Mouse (Mus musculus) gastrocnemius, adult 8-10 months (tissue): Measurements from ENCODE around the gene Rims4. TPM values are rescaled to one million over a fixed set of nuclear protein-coding genes. Genes with fewer than 3 reads are reported as not detected.

Experiments
- DNase-seq, 2 experiments: peaks; one replicate each; pipeline ENCODE4 v3.0.0; 2022; ENCODE audit warnings: low spot score in 2 of 2
- total RNA-seq, 4 experiments: library from RNA; stranded (reverse); gene quantifications; 2 replicates each; pipeline ENCODE4 v1.2.4; 2022

Gene Rims4
- total RNA-seq, 4 experiments from 2014 or later, result 1.5 to 2.5 (median 1.6) TPM

DNA sequence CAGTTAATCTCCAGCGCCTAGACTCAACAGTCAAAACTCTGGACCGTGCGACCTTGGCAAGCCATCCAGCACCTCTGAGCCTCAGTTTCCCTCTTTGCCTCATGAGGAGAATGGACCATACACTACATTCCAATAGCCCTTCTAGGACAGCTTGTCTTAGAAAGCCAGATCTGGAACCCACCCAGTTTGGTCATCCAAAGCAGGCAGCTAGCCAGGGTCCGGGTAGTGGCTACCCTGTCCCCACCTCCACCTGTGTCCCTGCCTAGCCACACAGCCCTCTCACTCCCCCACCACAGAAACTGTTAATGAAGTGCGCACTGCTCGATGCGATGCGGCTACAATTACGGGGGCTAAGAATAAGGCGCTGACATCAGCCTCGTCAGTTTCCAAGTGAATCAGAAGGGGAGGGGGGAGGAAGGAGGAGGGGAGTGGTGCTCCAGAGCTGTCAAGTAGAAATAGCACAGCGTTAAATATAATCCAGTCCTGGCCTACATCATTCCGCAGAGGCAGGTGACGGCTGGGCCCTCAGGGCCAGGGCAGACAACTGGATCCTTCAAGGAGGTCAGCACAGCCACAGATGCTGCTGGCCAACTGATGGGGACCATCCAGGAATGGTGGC is 6.5 kb downstream of the Rims4 start:
- DNase-seq, result peak; percentile 33 to 72

DNA sequence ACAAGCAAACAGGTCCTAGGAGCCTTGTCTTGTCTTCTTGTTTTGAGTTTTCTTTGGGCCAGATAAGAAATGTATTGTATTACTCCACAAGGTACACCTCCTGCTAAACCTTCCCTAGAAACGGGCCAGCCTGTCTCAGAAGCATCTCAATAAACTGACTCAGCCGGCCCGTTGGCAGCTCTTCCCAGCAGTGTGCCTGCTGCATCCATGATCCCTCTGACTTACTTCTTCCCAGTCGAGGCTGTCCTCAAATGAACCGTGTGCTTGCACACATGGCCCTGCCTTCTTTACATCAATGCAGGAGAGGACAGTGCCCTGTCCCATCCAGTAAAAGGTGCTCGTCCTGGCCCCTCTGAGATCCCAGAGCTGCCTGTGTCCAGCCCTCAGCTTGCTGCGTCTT is 8.9 kb downstream of the Rims4 start:
- DNase-seq, result no peak

- DNase-seq, result no peak
Measured at GRCm38 (mm10) chr2:163907131-163907530, 11.4 kb downstream of the Rims4 start.

DNA sequence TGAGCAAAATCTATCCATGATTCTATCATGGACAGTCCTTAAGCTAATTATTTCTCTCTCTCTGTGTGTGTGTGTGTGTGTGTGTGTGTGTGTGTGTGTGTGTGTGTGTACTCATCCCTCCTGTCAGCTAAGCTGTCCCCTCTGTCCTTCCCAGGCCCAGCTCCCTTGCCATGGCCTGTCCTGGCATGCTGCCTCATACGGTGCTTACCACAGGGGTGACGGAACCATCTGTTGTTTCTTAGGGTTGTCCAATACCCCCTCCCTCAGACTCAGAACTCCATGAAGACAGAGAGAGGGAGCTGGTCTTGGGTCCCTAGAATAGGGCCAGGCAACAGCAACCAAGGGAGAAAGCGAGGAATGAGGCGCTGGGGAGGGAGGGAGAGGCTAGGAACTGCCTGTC is 14.2 kb downstream of the Rims4 start:
- no peak for DNase-seq

GRCm38 (mm10) chr2:163903461-163903860 is 15.0 kb downstream of the Rims4 start:
- DNase-seq, result peak in 1 of 2 experiments; percentile 11

DNA sequence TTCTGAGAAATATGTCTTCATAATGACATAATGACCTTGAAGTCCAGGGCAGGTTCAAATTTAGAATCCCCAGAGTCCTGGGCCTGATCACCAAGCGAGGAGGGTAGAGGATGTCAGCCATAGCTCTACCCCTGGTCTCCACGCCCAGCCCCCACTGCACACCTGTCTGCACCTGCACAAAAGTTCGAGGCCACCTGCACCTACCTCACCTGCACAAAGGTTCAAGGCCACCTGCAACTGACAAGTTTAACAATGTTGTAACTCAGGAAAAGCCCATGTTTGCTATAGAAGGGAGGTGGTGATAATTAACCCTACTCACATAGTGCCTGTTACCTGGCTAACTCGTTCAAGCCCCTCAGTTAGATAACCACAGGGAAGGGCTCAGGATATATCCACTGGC is 16.0 kb downstream of the Rims4 start:
- DNase-seq, result no peak

DNA sequence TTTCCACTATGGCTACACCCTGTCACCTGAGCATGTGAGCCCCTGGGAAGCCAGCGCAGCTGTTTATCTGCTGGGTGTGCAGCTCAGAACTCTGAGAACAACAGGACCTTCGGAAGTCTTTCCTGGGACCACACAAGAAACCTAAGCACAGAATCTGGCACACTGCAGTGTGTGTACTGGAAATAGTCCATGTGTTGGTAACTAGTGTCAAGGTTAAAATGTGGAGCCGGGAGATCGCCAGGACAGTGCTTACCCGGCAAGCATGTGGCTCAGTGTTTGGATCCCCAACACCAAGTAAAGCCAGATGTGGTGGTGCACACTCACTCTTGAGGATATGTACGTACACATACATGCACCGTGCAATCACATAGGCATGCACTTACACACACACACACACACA is 17.4 kb downstream of the Rims4 start:
- DNase-seq, result no peak

GRCm38 (mm10) chr2:163899910-163900411 is 18.5 kb downstream of the Rims4 start:
- DNase-seq, result no peak

- DNase-seq, result peak in 1 of 2 experiments; percentile 16
Measured at GRCm38 (mm10) chr2:163897988-163898535, 20.4 kb downstream of the Rims4 start.

DNA sequence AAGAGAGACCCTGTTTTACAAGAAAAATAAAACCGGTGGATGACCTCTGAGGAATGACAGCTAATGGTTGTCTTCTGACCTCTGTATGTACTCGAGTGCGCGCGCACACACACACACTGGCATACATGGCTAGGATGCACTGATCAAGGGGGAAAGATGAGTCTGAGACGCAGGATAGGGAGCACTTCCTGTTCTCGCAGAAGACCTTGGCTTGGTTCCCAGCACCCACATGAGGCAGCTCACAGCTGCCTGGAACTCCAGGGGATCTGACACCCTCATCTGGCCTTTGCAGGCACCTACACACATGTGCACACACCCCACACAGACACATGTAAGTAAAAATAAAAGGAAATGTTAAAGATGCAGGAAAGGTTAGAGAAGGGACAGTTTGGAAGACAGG is 21.5 kb downstream of the Rims4 start:
- no peak for DNase-seq

GRCm38 (mm10) chr2:163895156-163895555 is 23.3 kb downstream of the Rims4 start:
- no peak for DNase-seq

GRCm38 (mm10) chr2:163893446-163894370 is 24.8 kb downstream of the Rims4 start:
- DNase-seq, result no peak

- DNase-seq, result no peak
Measured at GRCm38 (mm10) chr2:163891271-163891670, 27.2 kb downstream of the Rims4 start.

GRCm38 (mm10) chr2:163890586-163890985 is 27.9 kb downstream of the Rims4 start:
- DNase-seq, result no peak

- DNase-seq, result no peak
Measured at GRCm38 (mm10) chr2:163889411-163889810, 29.1 kb downstream of the Rims4 start.

DNA sequence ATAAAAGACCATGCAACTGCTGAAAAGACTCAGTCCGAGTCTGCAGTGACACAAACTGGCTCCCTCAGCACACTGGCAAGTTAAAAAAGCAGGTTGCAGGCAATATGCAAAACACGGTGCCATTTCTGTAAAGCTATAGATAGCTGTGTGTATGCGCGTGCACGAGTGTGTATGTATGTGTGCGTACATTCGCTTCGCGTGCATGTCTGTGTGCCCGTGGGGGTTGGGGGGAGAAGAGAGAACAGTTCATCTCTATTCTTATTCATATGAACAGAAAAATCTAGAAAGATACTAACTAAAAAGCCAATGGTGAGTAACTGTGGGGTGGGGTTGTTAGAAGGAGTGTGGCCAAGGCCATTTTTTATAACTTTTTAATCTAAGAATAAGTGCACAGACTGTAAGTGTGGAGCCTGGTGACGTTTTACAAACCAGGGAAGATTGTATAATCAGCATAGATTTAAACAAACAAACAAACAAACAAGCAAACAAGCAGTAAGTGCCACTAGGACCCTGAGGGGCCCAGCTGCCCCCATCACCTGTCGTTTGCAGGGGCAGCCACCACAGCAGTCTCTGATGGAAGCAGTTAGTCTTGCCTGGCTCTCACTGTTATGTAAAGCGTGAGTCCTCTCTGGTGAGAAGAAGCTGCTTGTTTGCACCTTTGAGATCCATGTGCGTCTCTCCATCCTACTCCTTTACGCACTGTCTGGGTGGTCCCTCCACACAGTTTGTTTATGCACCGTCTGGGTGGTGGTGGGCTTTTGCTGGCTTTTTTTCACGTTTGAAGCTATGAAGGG is 35.4 kb downstream of the Rims4 start:
- DNase-seq, result no peak

GRCm38 (mm10) chr2:163880891-163881290 is 37.6 kb downstream of the Rims4 start:
- DNase-seq, result peak; percentile 35 to 36

DNA sequence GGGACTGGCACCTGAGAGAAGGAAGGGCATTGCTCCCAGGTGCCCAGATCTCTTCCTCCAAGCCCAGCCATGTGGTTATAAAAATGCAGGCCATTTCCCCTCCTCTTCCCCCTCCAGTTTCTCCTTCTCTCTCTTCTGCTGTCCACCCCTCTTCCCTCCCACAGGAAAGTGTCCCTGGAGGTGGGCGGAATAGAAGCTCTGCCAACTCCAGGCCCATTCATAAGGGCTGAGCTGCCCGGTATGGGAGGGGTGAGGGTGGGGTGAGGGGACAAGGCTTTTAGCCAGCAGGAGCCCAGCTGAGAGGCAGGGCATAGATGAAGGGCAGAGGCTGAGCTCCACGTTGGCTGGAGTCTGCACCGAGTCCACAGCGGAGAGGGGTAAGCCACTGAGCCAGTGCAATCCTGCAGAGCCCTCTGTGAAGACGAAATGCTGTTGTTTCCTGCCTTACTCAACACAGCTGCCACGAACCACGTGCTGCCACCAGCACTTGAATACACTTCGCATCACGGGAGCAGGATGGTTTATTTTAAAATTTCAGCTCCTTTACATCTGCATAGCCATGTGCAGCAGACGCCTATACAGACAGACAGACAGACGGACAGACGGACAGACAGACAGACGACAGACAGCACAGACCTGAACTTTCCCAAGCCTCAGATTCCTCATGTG is 41.5 kb downstream of the Rims4 start:
- no peak for DNase-seq

DNA sequence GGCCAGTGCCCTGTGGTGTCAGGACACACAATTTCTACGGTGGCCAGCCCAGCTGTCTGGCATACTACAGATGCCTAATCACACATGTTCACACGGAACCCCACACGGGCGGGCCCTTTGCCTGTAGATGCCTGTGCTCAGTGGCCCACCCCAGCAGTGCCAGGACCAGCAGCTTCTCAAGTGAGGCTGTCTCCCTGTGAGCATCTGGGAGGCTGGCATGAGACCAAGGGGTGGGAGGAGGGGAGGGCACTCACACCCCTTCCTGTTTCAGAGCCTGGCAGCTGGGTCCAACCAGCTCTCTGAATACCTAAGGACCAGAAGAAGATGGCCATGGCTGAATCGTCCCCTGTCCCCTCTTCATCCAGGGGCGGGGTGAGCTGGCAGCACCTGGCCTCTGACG is 43.0 kb downstream of the Rims4 start:
- DNase-seq, result no peak

DNA sequence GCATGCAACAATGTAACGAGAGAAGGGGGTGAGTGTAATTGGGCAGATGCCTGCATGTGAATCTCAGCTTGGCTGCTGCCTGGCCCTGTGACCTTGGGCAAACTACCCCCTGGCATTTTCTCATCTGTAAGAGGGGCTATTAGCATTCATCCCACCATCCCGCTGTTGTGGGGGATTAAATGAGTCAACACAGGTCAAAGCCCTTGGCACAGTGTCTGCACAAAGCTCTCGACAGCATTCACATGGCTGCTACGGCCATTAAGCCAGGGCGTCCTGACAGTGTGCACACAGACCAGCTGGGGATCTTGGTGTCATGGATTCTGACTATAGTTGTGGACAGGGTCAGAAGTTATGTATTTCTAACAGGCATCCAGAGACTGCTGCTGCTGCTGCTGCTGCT is 43.6 kb downstream of the Rims4 start:
- DNase-seq, result no peak

DNA sequence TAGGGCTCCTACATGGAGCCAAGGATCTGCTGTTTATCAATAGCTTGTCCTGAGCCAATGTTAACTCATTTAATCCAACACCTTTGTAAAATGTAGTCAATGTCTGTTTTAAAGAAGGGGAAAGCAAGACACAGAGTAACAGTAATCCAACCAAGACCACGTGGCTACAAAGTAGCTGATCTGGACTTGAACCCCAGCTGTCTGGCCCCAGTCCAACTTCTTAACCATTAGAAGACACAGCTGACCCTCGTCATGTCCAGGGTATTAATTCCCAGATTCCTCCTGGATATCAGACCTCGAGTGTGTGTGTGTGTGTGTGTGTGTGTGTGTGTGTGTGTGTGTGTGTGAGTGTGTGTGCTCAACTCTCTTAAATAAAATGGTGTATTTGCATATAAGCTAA is 46.6 kb downstream of the Rims4 start:
- DNase-seq, result no peak
